Mouse (Mus musculus) splenic B cell, adult 2 months (primary cell): ENCODE data around the gene Fam167b.

ENCODE experiments used
- DNase-seq: peaks from one replicate; pipeline ENCODE4 v3.0.0-alpha.2; 2011; ENCODE audit warnings: low read depth, low spot score
- H3K27me3 ChIP-seq: 2 replicates; pipeline ENCODE4 v1.6.1; 2012; ENCODE audit warnings: mild to moderate bottlenecking, low read length, moderate library complexity, mixed read lengths; ENCODE audit not compliant: control insufficient read depth, poor library complexity, insufficient read depth, severe bottlenecking
- H3K36me3 ChIP-seq: 2 replicates; pipeline ENCODE4 v1.6.1; 2012; ENCODE audit warnings: mild to moderate bottlenecking, low read length, moderate library complexity, mixed read lengths; ENCODE audit not compliant: control insufficient read depth, poor library complexity, insufficient read depth, severe bottlenecking

Gene Fam167b

GRCm38 (mm10) chr4:129578466-129578865, at the start of gene Fam167b:
TSS of gene Fam167b (minus strand) at chr4:129578549.
- H3K36me3 ChIP-seq, result no peaks in the 10 kb centered on the region
- no peaks in the 10 kb centered on the region for H3K27me3 ChIP-seq
- no peak for DNase-seq

- no peaks in the 10 kb centered on the region for H3K27me3 ChIP-seq
- no peak for DNase-seq
- H3K36me3 ChIP-seq, result peaks cover 2% of the 10 kb centered on the region; the same call in 1 of the 2 replicates
Observed at GRCm38 (mm10) chr4:129626035-129626434, 47.7 kb upstream of the Fam167b start.

GRCm38 (mm10) chr4:129625496-129625895, 47.1 kb upstream of the Fam167b start:
- peaks cover 2% of the 10 kb centered on the region; the same call in 1 of the 2 replicates for H3K36me3 ChIP-seq
- H3K27me3 ChIP-seq, result no peaks in the 10 kb centered on the region
- no peak for DNase-seq

- Histone ChIP-seq H3K27me3 (no peaks in the 10 kb centered on the region), H3K36me3 (peaks cover 2% of the 10 kb centered on the region; the same call in 1 of the 2 replicates)
- DNase-seq, result peak; percentile 92
Observed at GRCm38 (mm10) chr4:129625029-129625370, 46.7 kb upstream of the Fam167b start.

GRCm38 (mm10) chr4:129624281-129625028, 46.1 kb upstream of the Fam167b start:
- H3K36me3 ChIP-seq, result peaks cover 2% of the 10 kb centered on the region; the same call in 1 of the 2 replicates
- peak; percentile 90 for DNase-seq
- H3K27me3 ChIP-seq, result no peaks in the 10 kb centered on the region

GRCm38 (mm10) chr4:129623681-129624091, 45.3 kb upstream of the Fam167b start, which contains the start of gene Ccdc28b:
TSS of gene Ccdc28b (minus strand) at chr4:129623947.
- DNase-seq, result peak; percentile 30
- H3K27me3 ChIP-seq, result no peaks in the 10 kb centered on the region
- H3K36me3 ChIP-seq, result peaks cover 2% of the 10 kb centered on the region; the same call in 1 of the 2 replicates

GRCm38 (mm10) chr4:129622803-129623535, 44.6 kb upstream of the Fam167b start:
- no peaks in the 10 kb centered on the region for H3K36me3 ChIP-seq
- no peaks in the 10 kb centered on the region for H3K27me3 ChIP-seq
- DNase-seq, result no peak

- DNase-seq, result no peak
- no peaks in the 10 kb centered on the region for H3K36me3 ChIP-seq
- no peaks in the 10 kb centered on the region for H3K27me3 ChIP-seq
Observed at GRCm38 (mm10) chr4:129622120-129622802, 43.9 kb upstream of the Fam167b start.

- peak; percentile 43 for DNase-seq
- H3K27me3 ChIP-seq, result no peaks in the 10 kb centered on the region
- no peaks in the 10 kb centered on the region; the same call in 1 of the 2 replicates for H3K36me3 ChIP-seq
Observed at GRCm38 (mm10) chr4:129621283-129621841, 43.0 kb upstream of the Fam167b start.

- Histone ChIP-seq H3K36me3 (no peaks in the 10 kb centered on the region; the same call in 1 of the 2 replicates), H3K27me3 (no peaks in the 10 kb centered on the region)
- DNase-seq, result no peak
Observed at GRCm38 (mm10) chr4:129620419-129621282, 42.3 kb upstream of the Fam167b start.

- Histone ChIP-seq H3K27me3 (no peaks in the 10 kb centered on the region), H3K36me3 (no peaks in the 10 kb centered on the region; the same call in 1 of the 2 replicates)
- DNase-seq, result peak; percentile 97
Observed at GRCm38 (mm10) chr4:129618786-129619691, 40.7 kb upstream of the Fam167b start, which contains the start of gene Iqcc. TSS of gene Iqcc (minus strand) at chr4:129619099.

- no peak for DNase-seq
- Histone ChIP-seq H3K36me3 (no peaks in the 10 kb centered on the region; the same call in 1 of the 2 replicates), H3K27me3 (no peaks in the 10 kb centered on the region)
Observed at GRCm38 (mm10) chr4:129618031-129618430, 39.7 kb upstream of the Fam167b start.

- H3K36me3 ChIP-seq, result no peaks in the 10 kb centered on the region; the same call in 1 of the 2 replicates
Observed at GRCm38 (mm10) chr4:129617121-129617641, 38.8 kb upstream of the Fam167b start.

More at GRCm38 (mm10) chr4:129617121-129617641, 38.8 kb upstream of the Fam167b start:
- DNase-seq, result no peak
- H3K27me3 ChIP-seq, result no peaks in the 10 kb centered on the region
